Mouse (Mus musculus) intestine, embryonic 16.5 days (tissue): ENCODE measurements around the gene Alox15. TPM values are rescaled to one million over a fixed set of nuclear protein-coding genes. Genes with fewer than 3 reads are reported as not detected.

ENCODE experiments used
- ATAC-seq: fragments of 200-750 bp; cut with Nextera tagmentation; 2 replicates; pipeline ENCODE4 v1.8.0; 2017; ENCODE audit warnings: moderate TSS enrichment, moderate library complexity
- H3K27ac ChIP-seq: fragments of 300-500 bp; sonication (generic); 2 replicates; pipeline ENCODE4 v1.5.1; 2014; ENCODE audit warnings: mild to moderate bottlenecking, low read length
- H3K27me3 ChIP-seq: fragments of 300-500 bp; sonication (generic); replicated peaks from 2 replicates; pipeline ENCODE4 v1.6.1; 2014; ENCODE audit warnings: low read length, control low read depth, mixed read lengths; ENCODE audit not compliant: control insufficient read depth, insufficient read depth
- H3K36me3 ChIP-seq: fragments of 300-500 bp; sonication (generic); 2 replicates; pipeline ENCODE4 v1.6.1; 2014; ENCODE audit warnings: low read length, control low read depth; ENCODE audit not compliant: control insufficient read depth, insufficient read depth
- H3K4me1 ChIP-seq: fragments of 300-500 bp; sonication (generic); 2 replicates; pipeline ENCODE4 v1.6.1; 2014; ENCODE audit warnings: low read length, control low read depth, mixed read lengths; ENCODE audit not compliant: control insufficient read depth, insufficient read depth
- H3K4me2 ChIP-seq: fragments of 300-500 bp; sonication (generic); 2 replicates; pipeline ENCODE4 v1.6.1; 2014; ENCODE audit warnings: low read depth, low read length, control low read depth
- H3K4me3 ChIP-seq: fragments of 300-500 bp; sonication (generic); 2 replicates; pipeline ENCODE4 v1.5.1; 2014; ENCODE audit warnings: mild to moderate bottlenecking, low read length
- H3K9ac ChIP-seq: fragments of 300-500 bp; sonication (generic); 2 replicates; pipeline ENCODE4 v1.6.1; 2014; ENCODE audit warnings: low read depth, low read length
- H3K9me3 ChIP-seq: fragments of 300-500 bp; sonication (generic); 2 replicates; pipeline ENCODE4 v1.6.1; 2016; ENCODE audit warnings: low read length, control low read depth; ENCODE audit not compliant: control insufficient read depth
- WGBS: fragments of 180-500 bp; shearing (Covaris S2); extraction: QIAGEN DNeasy Blood & Tissue Kit; methylation state at CpG from one replicate; pipeline ENCODE4 v1.1.7; 2014; 5-methylcytosine and 5-hydroxymethylcytosine counted together
- polyA plus RNA-seq: library from polyadenylated mRNA; unstranded; fragments of >200 nt; fragmentation: Nextera tagmentation; extraction: Ambion mirVana; gene quantifications from 2 replicates; pipeline ENCODE4 v1.2.1, GENCODE M21; 2015

The Alox15 gene
- polyA plus RNA-seq = 0.64 and 1.1 TPM in 2 replicates

DNA sequence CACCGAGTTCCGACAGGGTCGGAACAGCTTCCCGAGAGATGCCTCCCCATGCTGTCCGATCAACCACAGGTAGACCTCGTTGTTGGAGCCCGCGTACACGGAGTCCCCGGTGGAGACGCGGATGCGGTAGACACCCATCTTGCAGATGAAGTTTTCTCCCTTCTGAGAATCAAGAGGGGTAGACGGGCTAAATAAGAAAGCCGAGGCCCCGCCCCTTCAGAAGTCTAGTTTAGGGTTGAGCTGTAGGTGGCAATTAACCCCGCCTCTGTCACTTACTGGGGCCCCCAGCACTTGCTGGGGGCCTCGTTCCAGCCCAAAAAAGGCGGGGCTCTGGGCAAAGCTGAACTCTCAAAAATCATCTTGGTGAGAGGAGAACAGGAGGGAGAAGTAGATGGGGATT, at the start of gene Alox15:
Gene Alox15, minus strand, starts transcription at position 164 of the 400 bp plus-strand sequence.
- Histone ChIP-seq H3K9ac (0 out of 2 replicates have a peak within 1 kb of the TSS, but pooled peaks have one; percentile 40), H3K4me2 (peak within 1 kb of the TSS; percentile 74), H3K4me3 (peak within 1 kb of the TSS; percentile 40), H3K4me1 (peaks cover 5% of the 10 kb centered on the region), H3K9me3 (no peaks in the 10 kb centered on the region), H3K36me3 (no peaks in the 10 kb centered on the region), H3K27ac (no peak within 1 kb of the TSS), H3K27me3 (peaks cover 27% of the 10 kb centered on the region)
- ATAC-seq = peak; percentile 26; the same call in 1 of the 2 replicates
- WGBS = 1% methylated on average over 19 of the region's 19 CpGs

DNA sequence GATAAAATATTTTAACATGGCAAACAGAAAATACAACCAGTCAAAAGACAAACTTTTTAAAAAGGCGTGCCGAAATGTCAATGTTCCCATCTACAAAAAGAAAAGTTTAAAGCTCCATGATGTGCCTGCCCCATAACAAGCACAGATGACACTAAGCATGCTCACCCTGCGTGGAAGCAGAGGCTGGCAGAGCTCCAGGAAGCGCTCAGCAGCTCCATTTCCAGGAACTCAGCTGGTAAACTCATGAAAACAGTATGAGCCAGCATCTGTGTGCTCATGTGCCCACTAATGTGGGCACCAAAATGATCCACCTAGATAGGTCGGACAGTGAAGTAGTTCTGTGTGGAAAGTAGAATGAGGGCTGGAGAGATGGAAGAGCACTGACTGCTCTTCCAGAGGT, 37.6 kb upstream of the Alox15 start:
- H3K4me1 ChIP-seq = no peaks in the 10 kb centered on the region
- H3K27me3 ChIP-seq = no peaks in the 10 kb centered on the region
- no peak overlapping the region for H3K9ac ChIP-seq
- H3K9me3 ChIP-seq = no peaks in the 10 kb centered on the region
- peaks cover 10% of the 10 kb centered on the region; the same call in 1 of the 2 replicates for H3K36me3 ChIP-seq
- no peak for ATAC-seq
- no peak overlapping the region for H3K27ac ChIP-seq
- WGBS = 77% methylated on average over 5 of the region's 5 CpGs
- no peak overlapping the region for H3K4me3 ChIP-seq
- H3K4me2 ChIP-seq = no peak overlapping the region

DNA sequence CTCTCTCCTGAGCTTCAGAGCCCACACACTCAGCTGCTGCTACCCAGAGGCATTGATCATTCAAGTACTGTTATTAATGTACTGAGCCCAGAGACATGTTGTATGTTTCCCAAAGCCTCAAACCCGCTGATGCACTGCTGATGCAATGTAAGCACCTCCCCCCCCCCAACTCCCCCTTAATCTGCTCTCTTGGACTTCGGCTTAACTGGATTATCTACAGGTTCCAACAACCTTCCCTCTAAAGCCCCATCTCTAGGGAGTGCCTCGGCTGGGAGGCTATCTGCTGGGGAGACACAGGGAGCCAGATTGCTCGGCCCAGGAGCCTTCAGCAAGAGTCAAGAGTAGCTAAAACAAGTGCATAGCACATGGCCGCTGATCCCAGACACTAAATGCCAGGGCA, 35.6 kb upstream of the Alox15 start:
- H3K4me3 ChIP-seq = no peak overlapping the region
- H3K27me3 ChIP-seq = no peaks in the 10 kb centered on the region
- ATAC-seq = no peak
- H3K36me3 ChIP-seq = 0 out of 2 replicates have a peak, but pooled peaks cover 4% of the 10 kb centered on the region
- no peak overlapping the region for H3K9ac ChIP-seq
- no peaks in the 10 kb centered on the region for H3K4me1 ChIP-seq
- H3K4me2 ChIP-seq = no peak overlapping the region
- H3K9me3 ChIP-seq = no peaks in the 10 kb centered on the region
- no peak overlapping the region for H3K27ac ChIP-seq
- WGBS = 82% methylated on average over 5 of the region's 5 CpGs

DNA sequence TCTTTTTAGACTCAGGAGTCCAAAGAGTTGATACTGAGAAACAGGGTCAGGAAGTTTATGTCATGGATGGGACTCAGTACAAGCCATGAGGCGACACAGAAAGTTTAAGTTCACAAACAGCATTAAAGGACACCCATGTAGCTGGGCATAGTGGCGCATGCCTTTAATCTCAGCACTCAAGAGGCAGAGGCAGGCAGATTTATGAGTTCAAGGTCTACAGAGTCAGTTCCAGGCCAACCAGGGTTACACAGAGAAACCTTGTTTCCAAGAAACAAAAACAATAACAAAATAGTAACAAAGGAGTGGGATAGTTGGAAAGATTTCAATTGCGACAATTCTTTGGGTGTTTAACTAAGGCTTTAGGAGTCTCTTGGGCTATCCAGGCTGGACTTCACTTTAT, 32.3 kb upstream of the Alox15 start:
- no peak for ATAC-seq
- H3K9ac ChIP-seq = no peak overlapping the region
- H3K9me3 ChIP-seq = no peaks in the 10 kb centered on the region
- H3K27ac ChIP-seq = no peak overlapping the region
- H3K36me3 ChIP-seq = no peaks in the 10 kb centered on the region
- no peak overlapping the region for H3K4me3 ChIP-seq
- no peaks in the 10 kb centered on the region for H3K27me3 ChIP-seq
- WGBS = 87% methylated on average over 3 of the region's 3 CpGs
- H3K4me1 ChIP-seq = no peaks in the 10 kb centered on the region
- no peak overlapping the region for H3K4me2 ChIP-seq

DNA sequence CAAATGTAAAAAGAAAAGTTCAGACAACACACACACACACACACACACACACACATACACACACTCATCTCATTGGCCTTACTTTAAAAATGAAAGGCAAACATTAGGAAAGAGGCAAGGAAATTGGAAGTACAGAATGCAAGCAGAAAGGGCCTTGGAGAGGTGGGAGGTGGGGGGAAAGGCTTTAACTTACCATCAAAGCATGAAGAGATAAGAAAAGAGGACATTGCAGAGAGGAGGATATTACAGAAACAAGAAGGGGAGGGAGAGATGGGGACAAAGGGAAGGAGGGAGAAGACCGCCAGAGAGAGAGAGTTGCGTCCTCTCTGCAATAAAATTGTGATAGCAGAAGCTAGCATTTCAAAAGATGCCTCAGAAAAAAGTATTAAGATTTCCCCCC, 29.5 kb upstream of the Alox15 start:
- Histone ChIP-seq H3K4me2 (no peak overlapping the region), H3K36me3 (no peaks in the 10 kb centered on the region), H3K4me1 (no peaks in the 10 kb centered on the region), H3K27me3 (no peaks in the 10 kb centered on the region), H3K9me3 (no peaks in the 10 kb centered on the region), H3K27ac (no peak overlapping the region), H3K4me3 (no peak overlapping the region), H3K9ac (no peak overlapping the region)
- WGBS = 80% methylated on average over 2 of the region's 2 CpGs
- ATAC-seq = no peak

DNA sequence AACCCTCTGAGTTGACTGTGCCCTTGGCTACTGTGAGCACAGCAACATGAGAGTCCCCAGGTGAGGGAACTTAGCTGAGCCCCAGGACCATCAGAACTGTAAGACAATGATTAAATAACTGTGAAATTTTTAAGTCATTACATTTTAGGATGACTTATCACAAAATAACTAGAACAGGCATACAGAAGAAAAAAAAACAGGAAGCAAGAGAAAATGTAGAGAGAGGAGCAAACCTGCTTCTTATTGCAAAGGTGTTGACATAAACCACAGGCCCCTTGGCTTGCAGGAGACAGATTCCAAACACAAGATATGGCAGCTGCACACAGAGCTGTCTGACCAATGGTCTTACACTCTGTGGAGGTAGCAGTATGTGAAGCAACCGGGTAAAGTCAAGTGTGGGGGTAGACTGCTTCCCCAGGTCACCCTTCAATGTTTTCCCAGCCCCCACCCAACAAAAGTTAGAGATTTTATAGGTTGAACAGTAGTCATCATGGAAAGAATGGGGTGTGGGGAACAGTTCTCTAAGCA, 28.7 kb upstream of the Alox15 start:
- H3K4me3 ChIP-seq = no peak overlapping the region
- no peak overlapping the region for H3K27ac ChIP-seq
- ATAC-seq = no peak
- WGBS = 64% methylated on average over 1 of the region's 1 CpGs
- H3K27me3 ChIP-seq = no peaks in the 10 kb centered on the region
- no peaks in the 10 kb centered on the region for H3K36me3 ChIP-seq
- no peaks in the 10 kb centered on the region for H3K4me1 ChIP-seq
- no peak overlapping the region for H3K9ac ChIP-seq
- H3K9me3 ChIP-seq = no peaks in the 10 kb centered on the region
- H3K4me2 ChIP-seq = no peak overlapping the region

DNA sequence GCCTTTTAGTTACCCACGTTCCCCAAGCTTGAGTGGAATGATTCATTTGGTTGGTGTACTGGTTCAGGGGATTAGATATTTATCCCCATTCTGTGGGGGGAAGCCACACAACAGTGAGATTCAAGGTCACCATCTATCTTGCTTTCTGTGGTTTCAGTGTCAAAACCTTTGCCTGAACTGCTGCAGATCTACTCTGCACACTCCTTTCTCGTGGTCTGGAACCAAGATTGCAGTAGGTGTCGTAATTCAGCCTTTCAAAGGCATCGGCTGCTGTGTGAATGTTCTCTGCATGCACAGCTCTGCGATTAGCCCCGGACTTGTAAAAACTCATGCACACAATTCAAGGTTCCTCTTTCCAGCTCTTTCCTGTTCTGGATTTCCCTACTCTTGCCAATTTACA, 24.2 kb upstream of the Alox15 start:
- H3K4me2 ChIP-seq = no peak overlapping the region
- no peak for ATAC-seq
- no peaks in the 10 kb centered on the region for H3K36me3 ChIP-seq
- H3K4me1 ChIP-seq = no peaks in the 10 kb centered on the region
- no peaks in the 10 kb centered on the region for H3K9me3 ChIP-seq
- 71% methylated on average over 6 of the region's 6 CpGs for WGBS
- no peak overlapping the region for H3K9ac ChIP-seq
- H3K27ac ChIP-seq = no peak overlapping the region
- no peaks in the 10 kb centered on the region for H3K27me3 ChIP-seq
- H3K4me3 ChIP-seq = no peak overlapping the region

DNA sequence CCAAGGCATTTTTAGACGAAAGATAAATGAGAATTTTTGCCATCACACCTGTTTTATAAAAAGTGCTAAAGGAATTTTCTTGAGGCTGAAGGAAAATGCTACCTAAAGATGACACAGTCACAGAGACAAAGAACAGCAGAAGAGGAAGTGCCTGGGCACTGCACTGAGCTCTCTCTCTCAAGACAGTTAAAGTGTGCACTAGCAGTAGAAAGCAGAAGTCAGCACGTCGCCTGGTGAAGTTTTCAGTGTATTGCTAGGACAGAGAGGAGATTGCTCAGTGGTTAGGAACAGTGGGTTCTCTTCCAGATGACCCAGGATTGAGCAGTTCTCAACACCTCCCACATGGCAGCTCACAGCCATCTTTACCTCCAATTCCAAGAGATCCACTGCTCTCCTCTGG, 22.5 kb upstream of the Alox15 start:
- Histone ChIP-seq H3K27me3 (no peaks in the 10 kb centered on the region), H3K4me1 (no peaks in the 10 kb centered on the region), H3K4me3 (no peak overlapping the region), H3K4me2 (no peak overlapping the region), H3K9ac (no peak overlapping the region), H3K36me3 (no peaks in the 10 kb centered on the region), H3K27ac (no peak overlapping the region), H3K9me3 (no peaks in the 10 kb centered on the region)
- ATAC-seq = no peak
- WGBS = 68% methylated on average over 3 of the region's 3 CpGs

DNA sequence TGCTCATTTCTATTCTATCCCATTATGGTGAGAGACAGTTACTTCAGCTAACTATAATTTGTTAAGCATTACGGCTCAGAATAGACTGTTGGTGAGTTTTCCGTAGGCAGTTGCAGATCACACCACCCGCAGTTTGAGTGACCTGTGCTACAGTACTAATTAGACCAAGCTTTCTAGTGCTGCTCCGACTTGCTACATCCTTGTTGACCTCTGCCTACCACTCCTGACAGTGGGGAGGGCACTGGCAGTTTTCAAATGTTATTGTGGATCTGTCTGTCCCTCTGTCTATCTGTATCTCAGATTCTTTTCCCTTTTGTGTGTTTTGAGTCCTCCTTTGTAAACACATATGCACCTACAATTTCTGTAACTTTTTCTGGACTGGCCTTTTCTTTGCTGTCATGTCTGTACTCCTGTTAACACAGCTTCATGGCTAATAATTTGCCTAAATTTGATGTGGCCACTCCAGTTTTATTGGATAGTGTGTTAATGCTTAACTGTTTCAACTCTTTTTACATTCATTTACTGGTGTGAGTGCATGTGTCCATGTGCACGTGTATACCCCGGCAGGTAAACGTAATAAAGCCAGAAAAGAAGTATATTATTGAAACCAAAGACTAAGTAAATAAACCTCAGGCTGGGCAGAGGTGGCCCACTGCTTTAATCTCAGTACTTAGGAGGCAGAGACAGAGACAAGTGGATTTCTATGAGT, 21.2 kb upstream of the Alox15 start:
- no peak overlapping the region for H3K27ac ChIP-seq
- WGBS = 57% methylated on average over 7 of the region's 7 CpGs
- no peak overlapping the region for H3K9ac ChIP-seq
- H3K27me3 ChIP-seq = no peaks in the 10 kb centered on the region
- H3K4me2 ChIP-seq = no peak overlapping the region
- no peaks in the 10 kb centered on the region for H3K36me3 ChIP-seq
- peak; percentile 73 for ATAC-seq
- H3K4me3 ChIP-seq = no peak overlapping the region
- H3K9me3 ChIP-seq = no peaks in the 10 kb centered on the region
- no peaks in the 10 kb centered on the region for H3K4me1 ChIP-seq

DNA sequence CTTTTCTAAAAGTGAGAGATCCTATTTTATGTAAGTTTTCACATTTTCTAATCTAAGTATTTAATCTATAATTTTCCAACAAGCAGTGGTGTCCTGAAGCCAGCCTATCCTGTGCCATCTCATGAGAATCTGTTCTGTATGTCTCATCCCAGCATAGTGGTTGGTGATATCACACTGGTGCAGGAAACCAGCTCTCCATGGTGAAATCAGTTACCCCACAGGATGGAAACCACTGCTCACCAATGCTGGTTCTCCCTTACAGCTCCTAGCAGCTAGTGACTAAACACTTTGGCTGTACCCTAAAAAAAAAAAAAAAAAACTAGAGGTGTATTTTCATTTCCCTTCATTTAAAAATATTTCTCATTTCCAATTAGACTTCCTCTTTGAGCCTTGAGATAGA, 20.6 kb upstream of the Alox15 start:
- ATAC-seq = no peak
- Histone ChIP-seq H3K36me3 (no peaks in the 10 kb centered on the region), H3K27me3 (no peaks in the 10 kb centered on the region), H3K4me2 (no peak overlapping the region), H3K9me3 (no peaks in the 10 kb centered on the region), H3K4me1 (no peaks in the 10 kb centered on the region), H3K9ac (no peak overlapping the region), H3K27ac (no peak overlapping the region), H3K4me3 (no peak overlapping the region)
